Comparison of ENCODE assay signal across 10 mouse cellular contexts in the genomic region with DNA sequence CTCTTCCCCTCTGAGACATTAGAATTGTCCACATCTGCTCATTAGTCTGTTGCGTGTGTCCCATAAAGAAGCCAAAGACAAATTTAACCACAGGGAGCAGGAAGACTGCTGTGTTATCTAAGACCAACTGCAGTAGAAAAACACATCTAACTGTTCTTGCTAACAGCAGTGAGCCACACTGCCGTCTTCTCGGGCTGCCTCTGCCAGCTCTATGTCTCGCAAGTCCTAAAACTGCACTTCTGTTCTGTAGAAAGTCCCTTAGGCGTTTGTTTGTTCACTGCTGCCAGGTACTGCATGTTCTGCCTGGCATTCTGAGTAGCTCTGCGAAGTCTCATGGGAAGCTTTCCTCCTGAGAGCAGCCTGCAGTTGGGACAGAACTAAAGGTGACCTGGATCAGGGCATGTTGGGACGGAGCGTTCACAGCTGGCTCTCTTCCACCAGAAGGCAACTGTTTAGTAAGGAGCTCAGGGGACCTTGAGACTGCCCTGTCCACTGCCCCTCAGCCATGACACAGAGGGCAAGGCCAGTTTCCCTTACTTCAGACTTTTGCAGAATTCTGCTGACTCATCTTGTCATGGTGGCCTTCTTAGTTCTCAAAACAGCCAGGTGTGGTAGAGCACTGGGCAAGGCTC.
DNase-seq lines count a peak whose midpoint lies in the region.
"Had no signal": no experiment of that assay in that cellular context is flagged by ENCODE, and none has a peak within 500 bp of the region (broad histone marks: within the 10 kb centered on the region; RNA-seq: fewer than 3 reads in every experiment).

No protein-coding gene starts in this region.

- peak; percentile 72 to 89 for DNase-seq in adrenal gland, adult (ENCODE audit: inconsistent age in 2 of 2, low spot score in 1 of 2)
- DNase-seq in adrenal gland, postnatal 4 days (ENCODE audit: low spot score in 2 of 2): no peak
- DNase-seq in lung, postnatal 25 days (ENCODE audit: low spot score): peak; percentile 28
- DNase-seq in lung, postnatal 10 days: no peak
- peak; percentile 73 for DNase-seq in gonadal fat pad, adult 2 months (ENCODE audit: low read depth)
- peak; percentile 2 to 4 for DNase-seq in kidney, postnatal 4 days
- DNase-seq in B cell, adult 2 months: no peak
- no peak for DNase-seq in embryo, embryonic 10 days (ENCODE audit: low spot score)
- DNase-seq: embryo, embryonic 11 days; thymus, postnatal 25 days had no signal

Comparison
In these comparisons a context has a peak if more than half of its experiments do, and no peak if none do; other contexts are left out.
1. DNase-seq: peak in adrenal gland, adult (2 of 2), lung, postnatal 25 days (single experiment), gonadal fat pad, adult 2 months (single experiment) and kidney, postnatal 4 days (2 of 2); none in adrenal gland, postnatal 4 days (0 of 2), lung, postnatal 10 days (single experiment), B cell, adult 2 months (0 of 2) and embryo, embryonic 10 days (single experiment).